ENCODE assay signal across 9 mouse cellular contexts in genomic region chr3:86793264-86793663, GRCm38 (mm10).
DNase-seq lines count a peak whose midpoint lies in the region; ATAC-seq and TF ChIP-seq lines count a peak whose summit lies in the region.
"Had no signal": no experiment of that assay in that cellular context is flagged by ENCODE, and none has a peak within 500 bp of the region (broad histone marks: within the 10 kb centered on the region; RNA-seq: fewer than 3 reads in every experiment).

No protein-coding gene starts in this region.

- H3K27ac ChIP-seq in heart, embryonic 13.5 days (replicated peaks): peak overlapping the region; percentile 44
- peak overlapping the region; percentile 17; the same call in 1 of the 2 replicates for H3K27ac ChIP-seq in midbrain, embryonic 16.5 days (ENCODE audit: low read length)
- no peak overlapping the region for H3K27ac ChIP-seq in midbrain, embryonic 10.5 days (replicated peaks)
- H3K27ac ChIP-seq in kidney, embryonic 15.5 days: peak overlapping the region; percentile 7; the same call in 1 of the 2 replicates
- H3K27ac ChIP-seq in thymus, adult 2 months (ENCODE audit: control insufficient read depth, insufficient read depth, low read length): no peak overlapping the region
- H3K27ac ChIP-seq: macrophage had no signal

- WGBS in heart, embryonic 13.5 days: 53% methylated on average over 4 of the region's 4 CpGs
- 87% methylated on average over 4 of the region's 4 CpGs for WGBS in midbrain, embryonic 16.5 days
- WGBS in midbrain, embryonic 10.5 days: 83% methylated on average over 4 of the region's 4 CpGs
- WGBS in kidney, embryonic 15.5 days: 61% methylated on average over 4 of the region's 4 CpGs
- 67% methylated on average over 4 of the region's 4 CpGs for WGBS in thymus, adult 2 months

- no peaks in the 10 kb centered on the region for H3K27me3 ChIP-seq in heart, embryonic 13.5 days (replicated peaks)
- H3K27me3 ChIP-seq in midbrain, embryonic 16.5 days (ENCODE audit: control insufficient read depth, insufficient read depth, low read depth, low read length): no peaks in the 10 kb centered on the region
- H3K27me3 ChIP-seq in midbrain, embryonic 10.5 days (ENCODE audit: low read depth, poor library complexity, severe bottlenecking): no peaks in the 10 kb centered on the region
- H3K27me3 ChIP-seq in kidney, embryonic 15.5 days: no peaks in the 10 kb centered on the region
- no peaks in the 10 kb centered on the region for H3K27me3 ChIP-seq in thymus, adult 2 months (ENCODE audit: control insufficient read depth, insufficient read depth, low read length)

- TF ChIP-seq CTCF in thymus, adult 2 months (IDR thresholded peaks at IDR 0.05; ENCODE audit: borderline replicate concordance, control insufficient read depth, extremely low read depth, insufficient read depth, low read length, poor library complexity): no peak

- H3K9ac ChIP-seq in heart, embryonic 13.5 days: no peak overlapping the region
- no peak overlapping the region for H3K9ac ChIP-seq in midbrain, embryonic 16.5 days (ENCODE audit: low read depth, low read length)
- H3K9ac ChIP-seq in kidney, embryonic 15.5 days: no peak overlapping the region

- peaks cover 41% of the 10 kb centered on the region for H3K4me1 ChIP-seq in heart, embryonic 13.5 days
- peaks cover 4% of the 10 kb centered on the region; the same call in 1 of the 2 replicates for H3K4me1 ChIP-seq in midbrain, embryonic 16.5 days (ENCODE audit: control insufficient read depth, insufficient read depth, low read length)
- H3K4me1 ChIP-seq in midbrain, embryonic 10.5 days: peaks cover 27% of the 10 kb centered on the region
- peaks cover 12% of the 10 kb centered on the region for H3K4me1 ChIP-seq in kidney, embryonic 15.5 days
- no peaks in the 10 kb centered on the region for H3K4me1 ChIP-seq in thymus, adult 2 months (replicated peaks; ENCODE audit: control insufficient read depth, insufficient read depth, low read length)

- no peak for ATAC-seq in heart, embryonic 13.5 days (ENCODE audit: extremely low read depth, insufficient number of reproducible peaks, low FRiP score, low TSS enrichment)
- ATAC-seq in midbrain, embryonic 16.5 days: no peak
- ATAC-seq in kidney, embryonic 15.5 days (replicated peaks; ENCODE audit: low FRiP score): peak; percentile 64

- no peak overlapping the region for H3K4me3 ChIP-seq in heart, embryonic 13.5 days
- no peak overlapping the region for H3K4me3 ChIP-seq in midbrain, embryonic 16.5 days (ENCODE audit: low read depth, low read length)
- H3K4me3 ChIP-seq in midbrain, embryonic 10.5 days: no peak overlapping the region
- no peak overlapping the region for H3K4me3 ChIP-seq in kidney, embryonic 15.5 days (replicated peaks)
- H3K4me3 ChIP-seq in thymus, adult 2 months (ENCODE audit: control insufficient read depth, insufficient read depth, low read length): no peak overlapping the region

- H3K36me3 ChIP-seq in heart, embryonic 13.5 days: no peaks in the 10 kb centered on the region
- H3K36me3 ChIP-seq in midbrain, embryonic 16.5 days (ENCODE audit: control insufficient read depth, insufficient read depth, low read length): peaks cover 25% of the 10 kb centered on the region
- peaks cover 36% of the 10 kb centered on the region for H3K36me3 ChIP-seq in midbrain, embryonic 10.5 days
- no peaks in the 10 kb centered on the region for H3K36me3 ChIP-seq in kidney, embryonic 15.5 days
- H3K36me3 ChIP-seq in thymus, adult 2 months (ENCODE audit: control insufficient read depth, insufficient read depth, low read length): peaks cover 4% of the 10 kb centered on the region; the same call in 1 of the 2 replicates

- no peak for TF ChIP-seq POLR2A in thymus, adult 2 months (IDR thresholded peaks at IDR 0.05; ENCODE audit: control insufficient read depth, extremely low read depth, insufficient read depth, low read length, poor library complexity)

- no peak for DNase-seq in heart, adult 9 months (ENCODE audit: low spot score in 2 of 2)
- DNase-seq in midbrain, embryonic 10.5 days (ENCODE audit: low spot score): no peak
- no peak for DNase-seq in thymus, adult 2 months
- no peak for DNase-seq in thymus, postnatal 25 days
- DNase-seq: right cerebral cortex, postnatal 25 days had no signal

- no peak overlapping the region for H3K4me2 ChIP-seq in heart, embryonic 13.5 days
- no peak overlapping the region for H3K4me2 ChIP-seq in midbrain, embryonic 16.5 days (ENCODE audit: low read length)
- H3K4me2 ChIP-seq in kidney, embryonic 15.5 days: no peak overlapping the region

- H3K9me3 ChIP-seq in heart, embryonic 13.5 days: no peaks in the 10 kb centered on the region
- no peaks in the 10 kb centered on the region for H3K9me3 ChIP-seq in midbrain, embryonic 16.5 days (replicated peaks; ENCODE audit: control insufficient read depth, low read length, poor library complexity, severe bottlenecking)
- H3K9me3 ChIP-seq in midbrain, embryonic 10.5 days (replicated peaks): no peaks in the 10 kb centered on the region
- no peaks in the 10 kb centered on the region for H3K9me3 ChIP-seq in kidney, embryonic 15.5 days (replicated peaks)

Comparison
In these comparisons a context has a peak if more than half of its experiments do, and no peak if none do; other contexts are left out.
1. H3K27ac ChIP-seq: peak in heart, embryonic 13.5 days (single experiment), midbrain, embryonic 16.5 days (single experiment) and kidney, embryonic 15.5 days (single experiment); none in midbrain, embryonic 10.5 days (single experiment) and thymus, adult 2 months (single experiment).